Mouse (Mus musculus) embryonic facial prominence, embryonic 11.5 days (tissue): ENCODE measurements at regions not wholly inside any gene's neighbourhood (a gene's known extent, or its start where the extent isn't known, plus 50 kb on each side); places are given as distances from the start of the nearest gene placed in this dataset.

Experiments
- ATAC-seq: fragments of 200-750 bp; cut with Nextera tagmentation; replicated peaks from 2 replicates; pipeline ENCODE4 v1.8.0; 2017; ENCODE audit warnings: low read depth; ENCODE audit not compliant: insufficient number of reproducible peaks, low FRiP score, low TSS enrichment
- DNase-seq: peaks from one replicate; pipeline ENCODE4 v3.0.0-alpha.2; 2015; ENCODE audit warnings: low spot score
- H3K27ac ChIP-seq: fragments of 300-500 bp; sonication (generic); replicated peaks from 2 replicates; pipeline ENCODE4 v1.5.1; 2014; ENCODE audit warnings: mild to moderate bottlenecking, low read depth, low read length, control low read depth
- H3K27me3 ChIP-seq: fragments of 300-500 bp; sonication (generic); 2 replicates; pipeline ENCODE4 v1.6.1; 2014; ENCODE audit warnings: mild to moderate bottlenecking, low read length, moderate library complexity, mixed read lengths; ENCODE audit not compliant: control insufficient read depth, insufficient read depth
- H3K36me3 ChIP-seq: fragments of 300-500 bp; sonication (generic); replicated peaks from 2 replicates; pipeline ENCODE4 v1.6.1; 2014; ENCODE audit warnings: low read depth, mild to moderate bottlenecking, low read length, moderate library complexity, mixed read lengths; ENCODE audit not compliant: control insufficient read depth, insufficient read depth
- H3K4me1 ChIP-seq: fragments of 300-500 bp; sonication (generic); 2 replicates; pipeline ENCODE4 v1.6.1; 2014; ENCODE audit warnings: low read length, mixed read lengths; ENCODE audit not compliant: control insufficient read depth, insufficient read depth
- H3K4me2 ChIP-seq: fragments of 300-500 bp; sonication (generic); 2 replicates; pipeline ENCODE4 v1.6.1; 2014; ENCODE audit warnings: low read depth, mild to moderate bottlenecking, control low read depth, low read length, moderate library complexity
- H3K4me3 ChIP-seq: fragments of 300-500 bp; sonication (generic); 2 replicates; pipeline ENCODE4 v1.5.1; 2014; ENCODE audit warnings: low read depth, low read length, control low read depth
- H3K9ac ChIP-seq: fragments of 300-500 bp; sonication (generic); replicated peaks from 2 replicates; pipeline ENCODE4 v1.6.1; 2014; ENCODE audit warnings: mild to moderate bottlenecking, control low read depth, low read length
- H3K9me3 ChIP-seq: fragments of 300-500 bp; sonication (generic); replicated peaks from 2 replicates; pipeline ENCODE4 v1.6.1; 2016; ENCODE audit warnings: mild to moderate bottlenecking, low read length, inconsistent platforms, mixed read lengths; ENCODE audit not compliant: control insufficient read depth
- WGBS: fragments of 180-500 bp; shearing (Covaris S2); extraction: QIAGEN DNeasy Blood & Tissue Kit; methylation state at CpG from one replicate; pipeline ENCODE4 v1.1.7; 2014; 5-methylcytosine and 5-hydroxymethylcytosine counted together

DNA sequence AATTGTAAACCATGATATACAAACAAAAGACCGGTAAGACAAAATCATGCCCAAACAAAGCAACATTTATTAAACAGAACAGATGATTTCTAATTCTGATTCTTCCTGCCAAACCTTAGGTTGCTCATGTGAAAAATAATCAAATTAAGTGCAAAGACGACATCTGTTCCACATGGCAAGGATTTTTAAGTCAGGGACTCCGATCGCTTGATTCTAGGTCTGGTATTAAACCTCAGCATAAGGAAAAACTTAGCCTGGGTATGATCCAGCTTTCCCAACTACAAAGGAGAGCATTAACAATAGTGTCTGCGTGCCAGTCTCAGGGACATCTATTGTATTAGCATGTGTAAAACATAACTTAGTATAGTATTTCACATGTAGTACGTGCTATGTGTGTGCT, 181.8 kb upstream of the Rnpc3 start:
- Histone ChIP-seq H3K4me3 (no peak overlapping the region), H3K4me1 (no peaks in the 10 kb centered on the region), H3K27me3 (no peaks in the 10 kb centered on the region), H3K9me3 (no peaks in the 10 kb centered on the region), H3K4me2 (no peak overlapping the region), H3K27ac (no peak overlapping the region), H3K9ac (no peak overlapping the region), H3K36me3 (no peaks in the 10 kb centered on the region)
- 77% methylated on average over 6 of the region's 6 CpGs for whole genome bisulfite sequencing
- DNase-seq: peak; percentile 4
- ATAC-seq: no peak

DNA sequence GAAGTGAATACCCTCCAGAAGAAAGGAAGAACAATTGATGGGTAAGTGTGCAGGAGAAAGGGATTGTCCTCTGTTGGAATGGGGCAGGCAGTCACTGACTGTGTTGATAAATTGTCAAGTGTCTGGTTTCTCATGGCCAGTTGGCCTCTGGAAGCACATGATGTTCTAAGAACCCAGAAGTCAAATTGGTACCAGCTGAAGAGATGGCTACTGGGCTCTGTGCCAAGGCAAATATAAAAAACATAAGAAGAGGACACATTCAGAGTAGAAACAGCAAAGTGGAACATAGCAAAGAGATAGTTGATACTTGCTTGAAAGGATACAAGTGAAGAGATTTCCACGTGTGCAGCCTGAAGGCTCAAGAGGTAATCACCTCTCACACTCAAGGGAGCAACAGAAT, 170.9 kb upstream of the Col11a1 start:
- DNase-seq (peak; percentile 17), ATAC-seq (no peak)
- H3K36me3 ChIP-seq: no peaks in the 10 kb centered on the region
- H3K4me1 ChIP-seq: no peaks in the 10 kb centered on the region
- H3K9ac ChIP-seq: no peak overlapping the region
- 71% methylated on average over 1 of the region's 1 CpGs for WGBS
- H3K9me3 ChIP-seq: no peaks in the 10 kb centered on the region
- no peak overlapping the region for H3K27ac ChIP-seq
- no peak overlapping the region for H3K4me2 ChIP-seq
- no peak overlapping the region for H3K4me3 ChIP-seq
- no peaks in the 10 kb centered on the region for H3K27me3 ChIP-seq

DNA sequence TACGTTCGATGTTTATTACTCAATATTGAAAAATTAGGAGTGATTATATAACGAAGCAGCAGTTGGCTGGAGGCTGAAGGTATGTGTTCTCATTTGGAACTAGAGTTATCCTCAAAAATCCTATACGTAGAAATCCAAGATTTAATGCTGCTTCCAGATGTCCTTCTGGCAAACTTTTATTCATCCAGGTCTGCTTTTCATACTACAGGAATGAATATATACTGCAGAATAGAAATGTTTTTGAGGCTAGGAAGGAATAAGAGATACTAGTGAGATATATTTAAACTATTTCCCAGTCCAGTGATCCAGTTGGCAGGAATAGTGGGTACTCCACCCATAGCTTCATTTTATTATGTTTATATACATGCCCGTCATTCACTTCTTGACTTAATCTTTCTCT, 170.3 kb upstream of the Col11a1 start:
- Histone ChIP-seq H3K27me3 (no peaks in the 10 kb centered on the region), H3K4me3 (no peak overlapping the region), H3K9ac (no peak overlapping the region), H3K9me3 (no peaks in the 10 kb centered on the region), H3K36me3 (no peaks in the 10 kb centered on the region), H3K4me1 (no peaks in the 10 kb centered on the region), H3K4me2 (no peak overlapping the region), H3K27ac (no peak overlapping the region)
- no peak for ATAC-seq
- no peak for DNase-seq
- 78% methylated on average over 5 of the region's 5 CpGs for WGBS

DNA sequence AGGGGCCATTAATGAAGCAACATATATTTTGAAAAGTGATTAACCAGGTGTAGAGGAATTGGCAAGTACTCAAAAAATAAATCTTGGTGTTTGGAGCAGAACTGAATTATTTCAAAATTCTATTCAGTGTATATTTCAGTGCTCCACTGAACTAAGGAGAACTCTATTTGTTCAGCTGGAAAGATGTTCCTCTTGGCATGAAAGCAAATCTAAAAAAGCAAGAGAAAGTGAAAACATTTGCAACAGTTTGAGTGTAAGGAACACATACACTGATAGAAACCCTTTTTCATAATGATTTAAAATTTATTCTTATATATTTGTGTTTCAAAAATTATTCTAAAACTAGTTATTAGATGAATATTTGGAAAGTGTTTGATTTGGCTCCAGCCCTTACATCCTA, 169.9 kb upstream of the Col11a1 start:
- no peak for ATAC-seq
- Histone ChIP-seq H3K9me3 (no peaks in the 10 kb centered on the region), H3K36me3 (no peaks in the 10 kb centered on the region), H3K4me3 (no peak overlapping the region), H3K27me3 (no peaks in the 10 kb centered on the region), H3K27ac (no peak overlapping the region), H3K4me2 (no peak overlapping the region), H3K4me1 (no peaks in the 10 kb centered on the region), H3K9ac (no peak overlapping the region)
- DNase-seq: no peak

DNA sequence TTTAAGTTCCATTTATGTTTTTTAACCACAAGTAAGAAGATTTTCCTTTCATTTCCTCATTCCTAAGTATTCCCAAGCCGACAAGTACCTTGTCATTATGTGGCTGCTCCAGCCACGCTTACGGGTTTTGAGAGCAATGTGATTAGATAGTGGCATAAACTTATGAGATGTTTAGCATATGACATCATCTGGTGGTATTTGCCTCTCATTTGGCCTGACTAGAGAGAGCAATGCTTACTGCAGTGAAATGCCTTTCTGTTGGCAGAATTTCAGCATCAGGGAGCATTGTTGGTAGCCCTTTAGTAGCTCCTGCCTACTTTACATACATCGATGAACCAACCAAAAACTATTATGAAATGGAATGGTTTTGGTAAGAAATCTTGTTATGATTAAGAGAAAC, 157.1 kb upstream of the Col11a1 start:
- ATAC-seq (no peak), DNase-seq (no peak)
- Histone ChIP-seq H3K36me3 (no peaks in the 10 kb centered on the region), H3K4me1 (no peaks in the 10 kb centered on the region), H3K4me2 (no peak overlapping the region), H3K27me3 (no peaks in the 10 kb centered on the region), H3K9ac (no peak overlapping the region), H3K4me3 (no peak overlapping the region), H3K27ac (no peak overlapping the region), H3K9me3 (no peaks in the 10 kb centered on the region)
- 86% methylated on average over 4 of the region's 4 CpGs for WGBS

DNA sequence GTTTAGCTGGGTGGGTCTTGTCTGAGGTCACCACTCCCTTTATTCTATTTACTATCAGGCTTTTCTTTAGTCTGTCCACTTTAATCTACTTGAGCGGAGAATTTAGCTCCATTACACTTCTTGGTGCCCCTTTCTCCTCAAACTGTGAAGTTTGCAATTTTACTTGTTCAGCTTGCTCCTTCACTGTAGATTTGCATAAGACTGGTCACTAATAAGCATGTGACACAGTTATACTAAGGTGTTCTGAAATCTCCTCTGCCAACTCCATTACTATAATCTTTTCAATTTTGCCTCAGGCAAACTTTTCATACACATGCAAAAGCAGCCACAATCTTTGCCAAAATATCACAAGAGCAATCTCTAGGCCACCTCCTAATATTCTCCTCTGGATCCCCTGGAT, 125.2 kb upstream of the Col11a1 start:
- no peaks in the 10 kb centered on the region for H3K9me3 ChIP-seq
- no peak overlapping the region for H3K9ac ChIP-seq
- no peak for DNase-seq
- H3K27ac ChIP-seq: no peak overlapping the region
- no peaks in the 10 kb centered on the region for H3K27me3 ChIP-seq
- no peak overlapping the region for H3K4me2 ChIP-seq
- H3K4me3 ChIP-seq: no peak overlapping the region
- WGBS: 89% methylated on average over 1 of the region's 1 CpGs
- H3K36me3 ChIP-seq: no peaks in the 10 kb centered on the region
- ATAC-seq: no peak
- no peaks in the 10 kb centered on the region for H3K4me1 ChIP-seq

DNA sequence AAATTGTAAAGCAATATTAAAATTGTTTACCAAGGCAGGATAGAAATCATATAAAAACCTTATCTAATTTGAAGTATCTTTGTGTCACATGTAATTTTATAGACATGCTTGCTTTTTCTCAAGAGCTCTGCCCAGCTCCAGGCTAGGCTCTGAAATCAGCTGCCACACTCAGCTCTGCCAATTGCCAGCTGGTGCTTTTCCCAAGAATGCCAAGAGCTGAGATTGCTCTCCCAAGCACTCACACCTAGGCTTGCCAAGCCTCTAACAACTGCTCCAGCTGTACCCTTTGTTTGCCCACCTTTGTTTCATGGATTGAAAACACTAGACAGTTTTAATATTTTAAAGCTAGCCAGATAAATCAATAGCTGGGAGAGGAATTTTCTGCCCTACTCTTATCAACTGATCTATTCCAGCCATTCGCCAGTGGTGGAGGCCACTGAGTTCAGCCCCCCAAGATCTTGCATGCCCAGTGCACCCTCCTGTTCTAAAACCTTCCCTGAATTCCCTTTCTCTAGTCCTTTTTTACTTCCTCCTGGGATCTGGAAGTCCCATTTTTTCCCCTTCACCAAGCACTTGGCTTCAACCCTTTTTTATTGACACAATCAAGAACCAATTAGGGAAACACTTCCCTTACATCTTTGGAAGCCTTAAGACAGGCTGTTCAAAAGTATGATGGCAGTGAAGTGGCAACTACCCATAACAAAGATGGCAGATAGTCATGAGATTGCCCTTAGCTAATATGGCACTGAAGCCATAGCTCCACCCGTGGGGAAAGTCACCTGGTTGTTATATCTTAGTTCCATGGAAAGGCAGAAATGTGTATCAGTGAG, 110.8 kb upstream of the Col11a1 start:
- Histone ChIP-seq H3K4me1 (no peaks in the 10 kb centered on the region), H3K4me3 (no peak overlapping the region), H3K27ac (no peak overlapping the region), H3K4me2 (no peak overlapping the region), H3K27me3 (no peaks in the 10 kb centered on the region), H3K36me3 (no peaks in the 10 kb centered on the region), H3K9ac (no peak overlapping the region), H3K9me3 (no peaks in the 10 kb centered on the region)
- no peak for DNase-seq
- no peak for ATAC-seq
- WGBS: 88% methylated on average over 2 of the region's 2 CpGs

DNA sequence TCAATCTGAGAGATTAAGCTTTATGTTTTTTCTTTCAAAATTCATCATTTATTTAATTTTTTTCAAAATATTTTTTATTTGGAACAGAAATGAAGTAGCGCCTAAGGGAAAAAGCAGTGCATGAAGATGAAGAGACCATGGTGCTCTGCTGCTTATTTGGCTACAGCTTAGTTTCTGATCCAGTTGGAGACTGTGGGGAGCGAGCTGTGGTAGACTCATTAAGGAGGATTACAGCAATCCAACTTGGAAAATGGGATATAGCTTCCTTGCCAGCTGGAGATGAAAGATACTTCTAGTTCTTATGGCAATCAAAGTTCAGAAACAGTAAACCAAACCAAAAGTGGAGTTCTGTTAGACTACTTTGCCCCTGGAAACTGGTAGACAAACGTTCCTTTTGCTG, 98.8 kb upstream of the Col11a1 start:
- WGBS: 73% methylated on average over 3 of the region's 3 CpGs
- no peaks in the 10 kb centered on the region for H3K9me3 ChIP-seq
- H3K27ac ChIP-seq: no peak overlapping the region
- ATAC-seq (no peak), DNase-seq (no peak)
- no peaks in the 10 kb centered on the region for H3K4me1 ChIP-seq
- H3K36me3 ChIP-seq: no peaks in the 10 kb centered on the region
- no peaks in the 10 kb centered on the region for H3K27me3 ChIP-seq
- H3K4me2 ChIP-seq: no peak overlapping the region
- H3K4me3 ChIP-seq: no peak overlapping the region
- H3K9ac ChIP-seq: no peak overlapping the region
